Mouse (Mus musculus): ENCODE data around the gene Olfr1510. TPM values are rescaled to one million over a fixed set of nuclear protein-coding genes. Genes with fewer than 3 reads are reported as not detected.
"Not testable (repeated sequence)": the region's sequence is repeated elsewhere in the genome, so short reads cannot be mapped to it uniquely, and the experiment has no call there.

Gene Olfr1510
- not detected for total RNA-seq (2021)
- not detected in 2 replicates for polyA plus RNA-seq (2012; rRNA removed)
- long read RNA-seq, result 0 reads

- 74% methylated on average over 3 of the region's 3 CpGs for WGBS
- Histone ChIP-seq H3K9ac (ENCODE audit: low read depth, low read length) (no peak within 1 kb of the TSS), H3K27me3 (ENCODE audit: control insufficient read depth, insufficient read depth, low read length) (no peaks in the 10 kb centered on the region), H3K36me3 (ENCODE audit: control insufficient read depth, insufficient read depth, low read length) (no peaks in the 10 kb centered on the region), H3K27ac (no peak within 1 kb of the TSS), H3K79me2 (replicated peaks; ENCODE audit: control insufficient read depth, insufficient read depth, low read length) (no peaks in the 10 kb centered on the region), H3K4me1 (ENCODE audit: control insufficient read depth, insufficient read depth, low read length) (no peaks in the 10 kb centered on the region), H3K4me3 (no peak within 1 kb of the TSS)
- intact Hi-C loops (cut with DNase I), result no loop called here
- no peak for DNase-seq
- TF ChIP-seq CTCF (IDR thresholded peaks at IDR 0.05) (no peak), EP300 (IDR thresholded peaks at IDR 0.05; ENCODE audit: insufficient read depth, low read depth, low read length) (no peak), POLR2A (IDR thresholded peaks at IDR 0.05; ENCODE audit: insufficient read depth, low read depth, low read length) (no peak)
Observed at GRCm38 (mm10) chr14:52414273-52414672, at the start of gene Olfr1510. Olfr1510 (minus strand) TSS chr14:52414373.

- Histone ChIP-seq H3K36me3 (ENCODE audit: control insufficient read depth, insufficient read depth, low read length) (no peaks in the 10 kb centered on the region), H3K79me2 (replicated peaks; ENCODE audit: control insufficient read depth, insufficient read depth, low read length) (no peaks in the 10 kb centered on the region), H3K27ac (no peak overlapping the region), H3K27me3 (ENCODE audit: control insufficient read depth, insufficient read depth, low read length) (no peaks in the 10 kb centered on the region), H3K9ac (ENCODE audit: low read depth, low read length) (no peak overlapping the region), H3K4me3 (no peak overlapping the region), H3K4me1 (ENCODE audit: control insufficient read depth, insufficient read depth, low read length) (no peaks in the 10 kb centered on the region)
- intact Hi-C loops (cut with DNase I), result no loop called here
- no peak for TF ChIP-seq POLR2A (IDR thresholded peaks at IDR 0.05; ENCODE audit: insufficient read depth, low read depth, low read length)
- TF ChIP-seq CTCF (IDR thresholded peaks at IDR 0.05), result no peak
- TF ChIP-seq EP300 (IDR thresholded peaks at IDR 0.05; ENCODE audit: insufficient read depth, low read depth, low read length), result no peak
- no peak for DNase-seq
Observed at GRCm38 (mm10) chr14:52461928-52462327, 47.8 kb upstream of the Olfr1510 start.

GRCm38 (mm10) chr14:52451138-52451537 lies 37.0 kb upstream of the Olfr1510 start:
- Histone ChIP-seq H3K27me3 (ENCODE audit: control insufficient read depth, insufficient read depth, low read length) (no peaks in the 10 kb centered on the region), H3K4me1 (ENCODE audit: control insufficient read depth, insufficient read depth, low read length) (no peaks in the 10 kb centered on the region), H3K79me2 (replicated peaks; ENCODE audit: control insufficient read depth, insufficient read depth, low read length) (no peaks in the 10 kb centered on the region), H3K36me3 (ENCODE audit: control insufficient read depth, insufficient read depth, low read length) (no peaks in the 10 kb centered on the region), H3K9ac (ENCODE audit: low read depth, low read length) (no peak overlapping the region), H3K4me3 (no peak overlapping the region), H3K27ac (no peak overlapping the region)
- intact Hi-C loops (cut with DNase I), result no loop called here
- TF ChIP-seq CTCF (IDR thresholded peaks at IDR 0.05), result no peak
- TF ChIP-seq POLR2A (IDR thresholded peaks at IDR 0.05; ENCODE audit: insufficient read depth, low read depth, low read length), result no peak
- no peak for TF ChIP-seq EP300 (IDR thresholded peaks at IDR 0.05; ENCODE audit: insufficient read depth, low read depth, low read length)
- DNase-seq, result peak in 1 of 2 experiments; percentile 6
- 74% methylated on average over 8 of the region's 8 CpGs for WGBS

- Histone ChIP-seq H3K27me3 (ENCODE audit: control insufficient read depth, insufficient read depth, low read length) (no peaks in the 10 kb centered on the region), H3K4me1 (ENCODE audit: control insufficient read depth, insufficient read depth, low read length) (no peaks in the 10 kb centered on the region), H3K36me3 (ENCODE audit: control insufficient read depth, insufficient read depth, low read length) (no peaks in the 10 kb centered on the region), H3K9ac (ENCODE audit: low read depth, low read length) (no peak within 1 kb of the TSS), H3K4me3 (no peak within 1 kb of the TSS), H3K27ac (no peak within 1 kb of the TSS), H3K79me2 (replicated peaks; ENCODE audit: control insufficient read depth, insufficient read depth, low read length) (no peaks in the 10 kb centered on the region)
- intact Hi-C loops (cut with DNase I), result no loop called here
- TF ChIP-seq EP300 (IDR thresholded peaks at IDR 0.05; ENCODE audit: insufficient read depth, low read depth, low read length), result no peak
- no peak for TF ChIP-seq POLR2A (IDR thresholded peaks at IDR 0.05; ENCODE audit: insufficient read depth, low read depth, low read length)
- no peak for TF ChIP-seq CTCF (IDR thresholded peaks at IDR 0.05)
- DNase-seq, result no peak
Observed at GRCm38 (mm10) chr14:52442690-52443089, 28.5 kb upstream of the Olfr1510 start, which contains the start of gene Olfr1509. Olfr1509 (plus strand) TSS chr14:52442990.

- DNase-seq, result no peak
- intact Hi-C loops (cut with DNase I), result no loop called here
- no peak overlapping the region for H3K9ac ChIP-seq (ENCODE audit: low read depth, low read length)
- no peaks in the 10 kb centered on the region for H3K27me3 ChIP-seq (ENCODE audit: control insufficient read depth, insufficient read depth, low read length)
- TF ChIP-seq CTCF (IDR thresholded peaks at IDR 0.05) (no peak), POLR2A (IDR thresholded peaks at IDR 0.05; ENCODE audit: insufficient read depth, low read depth, low read length) (no peak), EP300 (IDR thresholded peaks at IDR 0.05; ENCODE audit: insufficient read depth, low read depth, low read length) (no peak)
- 71% methylated on average over 1 of the region's 1 CpGs for WGBS
- H3K36me3 ChIP-seq (ENCODE audit: control insufficient read depth, insufficient read depth, low read length), result no peaks in the 10 kb centered on the region
- no peaks in the 10 kb centered on the region for H3K4me1 ChIP-seq (ENCODE audit: control insufficient read depth, insufficient read depth, low read length)
- H3K79me2 ChIP-seq (replicated peaks; ENCODE audit: control insufficient read depth, insufficient read depth, low read length), result no peaks in the 10 kb centered on the region
- H3K4me3 ChIP-seq, result no peak overlapping the region
- no peak overlapping the region for H3K27ac ChIP-seq
Observed at GRCm38 (mm10) chr14:52427686-52428085, 13.5 kb upstream of the Olfr1510 start.

GRCm38 (mm10) chr14:52410142-52410919 lies 3.8 kb downstream of the Olfr1510 start:
- H3K27ac ChIP-seq; H3K9ac ChIP-seq (ENCODE audit: low read depth, low read length); H3K27me3 ChIP-seq (ENCODE audit: control insufficient read depth, insufficient read depth, low read length); intact Hi-C loops (cut with DNase I); H3K36me3 ChIP-seq (ENCODE audit: control insufficient read depth, insufficient read depth, low read length); H3K4me3 ChIP-seq; DNase-seq; H3K4me1 ChIP-seq (ENCODE audit: control insufficient read depth, insufficient read depth, low read length); H3K79me2 ChIP-seq (replicated peaks; ENCODE audit: control insufficient read depth, insufficient read depth, low read length): not testable (repeated sequence)
- 32% methylated on average over 7 of the region's 10 CpGs for WGBS

Data from heart, adult 2 months (tissue).